Mouse (Mus musculus): Measurements from ENCODE around the gene Tefm. TPM values are rescaled to one million over a fixed set of nuclear protein-coding genes. Genes with fewer than 3 reads are reported as not detected.
"Not testable (repeated sequence)": the region's sequence is repeated elsewhere in the genome, so short reads cannot be mapped to it uniquely, and the experiment has no call there.

Tefm gene
- polyA plus RNA-seq, 1 experiment, result 39.9 TPM

DNA sequence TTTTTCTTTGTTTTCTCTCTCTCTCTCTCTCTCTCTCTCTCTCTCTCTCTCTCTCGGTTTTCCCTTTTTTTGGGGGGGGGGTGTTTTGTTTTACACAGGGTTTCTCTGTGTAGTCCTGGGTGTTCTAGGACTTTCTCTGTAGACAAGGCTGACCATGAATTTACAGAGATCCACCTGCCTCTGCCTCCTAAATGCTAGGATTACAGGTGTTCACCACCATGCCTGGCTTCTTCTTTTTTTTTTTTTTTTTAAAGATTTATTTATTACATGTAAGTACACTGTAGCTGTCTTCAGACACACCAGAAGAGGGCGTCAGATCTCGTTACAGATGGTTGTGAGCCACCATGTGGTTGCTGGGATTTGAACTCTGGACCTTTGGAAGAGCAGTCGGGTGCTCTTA, 7.0 kb upstream of the Tefm start:
- H3K27ac ChIP-seq (replicated peaks; ENCODE audit: low read depth, low read length); H3K4me1 ChIP-seq (ENCODE audit: control insufficient read depth, insufficient read depth, insufficient read length, low read length); H3K4me3 ChIP-seq (ENCODE audit: insufficient read depth, low read depth, low read length): not testable (repeated sequence)

- H3K4me3 ChIP-seq (ENCODE audit: insufficient read depth, low read depth, low read length), result no peak overlapping the region
- peaks cover 2% of the 10 kb centered on the region for H3K4me1 ChIP-seq (ENCODE audit: control insufficient read depth, insufficient read depth, insufficient read length, low read length)
- no peak overlapping the region for H3K27ac ChIP-seq (replicated peaks; ENCODE audit: low read depth, low read length)
These were observed 6.3 kb upstream of the Tefm start for GRCm38 (mm10) chr11:80148313-80148712.

- Histone ChIP-seq H3K4me1 (ENCODE audit: control insufficient read depth, insufficient read depth, insufficient read length, low read length) (peaks cover 2% of the 10 kb centered on the region), H3K27ac (replicated peaks; ENCODE audit: low read depth, low read length) (0 out of 2 replicates have a peak overlapping the region, but pooled peaks have one; percentile 28)
These were observed 5.8 kb upstream of the Tefm start for GRCm38 (mm10) chr11:80147748-80148147.

DNA sequence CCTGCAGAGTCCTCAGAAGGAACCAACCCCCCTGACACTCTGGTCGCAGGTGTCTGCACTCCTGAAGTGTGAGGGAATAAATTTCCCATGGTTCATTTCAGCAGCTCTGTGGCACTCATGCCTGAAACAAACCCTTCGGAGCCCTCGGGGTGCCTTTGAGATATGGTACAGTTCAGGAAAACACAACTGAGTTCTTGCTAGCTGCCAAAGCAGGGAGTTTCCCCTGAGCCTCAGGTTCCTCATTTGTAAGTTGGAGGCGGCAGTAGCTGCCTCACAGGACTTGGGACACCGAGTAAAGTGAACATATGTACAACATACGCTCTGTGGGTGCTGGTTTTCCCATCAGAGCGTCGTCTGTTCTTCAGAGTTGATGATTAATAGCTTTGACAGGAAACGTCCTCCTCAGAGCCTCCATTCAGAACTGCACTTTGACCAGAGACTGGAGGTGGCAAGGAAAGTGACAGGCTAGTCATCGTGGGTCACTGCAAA, 3.9 kb upstream of the Tefm start:
- peak overlapping the region; percentile 75 for H3K27ac ChIP-seq (replicated peaks; ENCODE audit: low read depth, low read length)
- H3K4me3 ChIP-seq (ENCODE audit: insufficient read depth, low read depth, low read length), result no peak overlapping the region
- H3K4me1 ChIP-seq (ENCODE audit: control insufficient read depth, insufficient read depth, insufficient read length, low read length), result peaks cover 2% of the 10 kb centered on the region

More at GRCm38 (mm10) chr11:80147748-80148147, 5.8 kb upstream of the Tefm start:
- H3K4me3 ChIP-seq (ENCODE audit: insufficient read depth, low read depth, low read length), result no peak overlapping the region

GRCm38 (mm10) chr11:80142872-80143271, 897 bp upstream of the Tefm start:
- Histone ChIP-seq H3K4me3 (ENCODE audit: insufficient read depth, low read depth, low read length) (no peak overlapping the region), H3K4me1 (ENCODE audit: control insufficient read depth, insufficient read depth, insufficient read length, low read length) (peaks cover 2% of the 10 kb centered on the region; the same call in 1 of the 2 replicates), H3K27ac (replicated peaks; ENCODE audit: low read depth, low read length) (no peak overlapping the region)

DNA sequence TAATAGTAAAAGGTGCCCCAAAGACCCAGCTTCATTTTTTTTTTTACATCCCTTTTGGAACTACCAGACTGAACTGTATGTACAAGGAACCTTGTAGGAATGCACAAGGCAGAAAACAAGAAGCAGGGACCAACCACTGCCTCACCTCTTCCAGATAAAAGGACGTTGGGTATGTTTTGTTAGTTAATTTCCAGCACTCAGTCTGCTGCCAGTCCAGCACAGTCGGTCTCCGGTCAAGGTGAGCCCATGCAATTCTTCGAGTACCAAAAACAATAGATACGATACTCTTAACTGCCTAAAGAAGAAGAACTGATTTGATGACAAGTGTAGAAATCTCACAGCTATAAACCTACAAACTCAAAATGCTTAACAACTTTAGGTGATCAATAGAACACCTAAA, 4.2 kb downstream of the Tefm start:
- no peak overlapping the region for H3K27ac ChIP-seq (replicated peaks; ENCODE audit: low read depth, low read length)
- H3K4me3 ChIP-seq (ENCODE audit: insufficient read depth, low read depth, low read length), result no peak overlapping the region
- H3K4me1 ChIP-seq (ENCODE audit: control insufficient read depth, insufficient read depth, insufficient read length, low read length), result no peaks in the 10 kb centered on the region

GRCm38 (mm10) chr11:80136786-80137185, 5.2 kb downstream of the Tefm start:
- Histone ChIP-seq H3K27ac (replicated peaks; ENCODE audit: low read depth, low read length) (no peak overlapping the region), H3K4me1 (ENCODE audit: control insufficient read depth, insufficient read depth, insufficient read length, low read length) (no peaks in the 10 kb centered on the region), H3K4me3 (ENCODE audit: insufficient read depth, low read depth, low read length) (no peak overlapping the region)

DNA sequence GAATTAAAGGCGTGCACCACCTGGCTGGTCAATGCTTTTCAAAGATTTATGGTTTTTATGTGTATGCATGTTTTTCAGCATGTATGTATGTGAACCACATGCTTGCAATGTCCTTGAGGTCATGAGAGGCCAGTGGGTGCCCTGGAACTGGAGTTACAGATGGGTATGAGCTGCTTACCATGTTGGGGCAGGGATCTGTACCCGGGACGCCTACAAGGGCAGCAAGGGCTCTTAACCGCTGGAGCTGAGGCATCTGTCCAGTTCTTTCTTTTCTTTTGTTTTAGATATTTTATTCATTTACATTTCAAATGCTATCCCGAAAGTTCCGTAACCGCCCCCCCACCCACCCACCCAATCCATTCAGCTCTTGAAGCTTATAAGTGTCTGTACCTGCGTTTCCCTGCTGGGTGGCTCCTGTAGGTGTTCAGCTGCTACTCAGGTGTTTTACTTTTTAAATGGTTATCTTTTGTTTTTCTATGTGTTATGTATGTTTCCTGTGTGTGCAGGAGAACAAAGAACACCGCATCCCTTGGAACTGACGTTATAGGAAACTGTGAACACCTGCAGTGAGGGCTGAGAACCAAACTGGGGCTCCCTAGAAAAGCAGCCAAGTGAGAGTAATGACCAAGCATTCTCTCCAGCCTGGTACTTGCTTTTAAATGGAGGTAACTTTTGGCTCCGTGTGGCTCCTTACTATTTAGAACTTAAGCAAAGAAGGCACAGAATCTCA, 5.9 kb downstream of the Tefm start:
- Histone ChIP-seq H3K4me1 (ENCODE audit: control insufficient read depth, insufficient read depth, insufficient read length, low read length) (no peaks in the 10 kb centered on the region), H3K4me3 (ENCODE audit: insufficient read depth, low read depth, low read length) (no peak overlapping the region), H3K27ac (replicated peaks; ENCODE audit: low read depth, low read length) (no peak overlapping the region)

DNA sequence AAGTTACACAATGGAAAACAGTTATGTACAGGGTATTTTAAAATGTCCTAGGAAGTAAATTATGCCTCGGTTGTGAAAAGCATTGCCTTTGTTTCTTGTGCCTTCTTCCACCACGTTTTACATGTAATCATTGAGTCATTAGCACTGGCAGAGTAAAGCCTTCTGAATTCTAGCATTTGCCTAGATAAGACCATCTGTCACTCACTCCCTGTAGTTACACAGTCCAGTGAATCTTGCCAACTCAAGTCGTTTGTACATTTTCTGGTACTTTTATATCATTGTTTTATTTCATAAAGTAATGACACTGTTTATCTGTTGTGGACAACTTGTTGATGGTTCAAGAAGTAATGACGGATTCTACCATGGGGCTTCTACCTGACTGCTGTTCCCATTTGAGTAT, 7.2 kb downstream of the Tefm start:
- Histone ChIP-seq H3K4me3 (ENCODE audit: insufficient read depth, low read depth, low read length) (no peak overlapping the region), H3K27ac (replicated peaks; ENCODE audit: low read depth, low read length) (no peak overlapping the region), H3K4me1 (ENCODE audit: control insufficient read depth, insufficient read depth, insufficient read length, low read length) (no peaks in the 10 kb centered on the region)

DNA sequence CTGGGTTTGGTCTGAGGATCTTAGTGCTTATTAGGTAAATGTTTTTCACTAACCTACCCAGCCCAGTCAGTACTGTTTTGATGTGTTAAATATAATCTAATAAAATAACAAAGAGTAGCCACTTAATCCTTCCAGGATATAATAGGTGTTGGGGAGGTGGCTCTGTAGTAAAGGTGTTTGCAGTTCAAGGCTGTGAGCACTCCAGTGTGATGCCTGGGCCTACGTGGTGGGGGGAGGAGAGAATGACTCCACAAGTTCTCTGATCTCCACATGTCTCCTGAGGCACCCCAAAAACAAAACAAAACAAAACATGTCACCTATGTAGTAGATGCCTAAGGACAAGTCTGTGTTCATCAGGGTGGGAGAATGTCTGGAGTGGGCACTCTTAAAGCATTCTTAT, 9.9 kb downstream of the Tefm start:
- Histone ChIP-seq H3K4me1 (ENCODE audit: control insufficient read depth, insufficient read depth, insufficient read length, low read length) (no peaks in the 10 kb centered on the region), H3K4me3 (ENCODE audit: insufficient read depth, low read depth, low read length) (no peak overlapping the region), H3K27ac (replicated peaks; ENCODE audit: low read depth, low read length) (no peak overlapping the region)

DNA sequence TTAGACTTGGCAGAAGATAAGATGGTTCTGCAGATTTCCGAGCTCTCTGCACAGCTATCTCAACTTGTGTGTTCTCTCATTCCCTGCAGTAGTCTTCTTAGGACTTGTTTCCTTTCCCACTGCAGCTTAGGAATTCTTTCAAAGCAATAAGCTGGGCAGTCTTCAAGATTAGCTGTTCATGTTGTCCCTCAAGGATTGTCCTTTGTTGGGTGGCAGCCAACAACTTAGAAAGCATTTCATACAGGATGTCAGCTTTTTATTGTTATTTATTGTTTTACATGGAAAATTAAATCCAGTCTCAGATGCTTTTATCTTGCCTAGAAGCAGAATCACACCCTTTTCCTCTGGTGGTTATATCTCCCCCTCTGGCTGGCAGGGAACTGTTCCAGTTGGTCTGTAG, 25.6 kb downstream of the Tefm start:
- H3K4me1 ChIP-seq (ENCODE audit: control insufficient read depth, insufficient read depth, insufficient read length, low read length), result no peaks in the 10 kb centered on the region
- no peak overlapping the region for H3K27ac ChIP-seq (replicated peaks; ENCODE audit: low read depth, low read length)
- H3K4me3 ChIP-seq (ENCODE audit: insufficient read depth, low read depth, low read length), result no peak overlapping the region

GRCm38 (mm10) chr11:80104407-80104806, 37.6 kb downstream of the Tefm start:
- Histone ChIP-seq H3K4me3 (ENCODE audit: insufficient read depth, low read depth, low read length) (no peak overlapping the region), H3K27ac (replicated peaks; ENCODE audit: low read depth, low read length) (no peak overlapping the region), H3K4me1 (ENCODE audit: control insufficient read depth, insufficient read depth, insufficient read length, low read length) (no peaks in the 10 kb centered on the region)

- H3K27ac ChIP-seq (replicated peaks; ENCODE audit: low read depth, low read length), result no peak overlapping the region
- no peak overlapping the region for H3K4me3 ChIP-seq (ENCODE audit: insufficient read depth, low read depth, low read length)
- no peaks in the 10 kb centered on the region for H3K4me1 ChIP-seq (ENCODE audit: control insufficient read depth, insufficient read depth, insufficient read length, low read length)
These were observed 40.7 kb downstream of the Tefm start for GRCm38 (mm10) chr11:80101298-80101697.

DNA sequence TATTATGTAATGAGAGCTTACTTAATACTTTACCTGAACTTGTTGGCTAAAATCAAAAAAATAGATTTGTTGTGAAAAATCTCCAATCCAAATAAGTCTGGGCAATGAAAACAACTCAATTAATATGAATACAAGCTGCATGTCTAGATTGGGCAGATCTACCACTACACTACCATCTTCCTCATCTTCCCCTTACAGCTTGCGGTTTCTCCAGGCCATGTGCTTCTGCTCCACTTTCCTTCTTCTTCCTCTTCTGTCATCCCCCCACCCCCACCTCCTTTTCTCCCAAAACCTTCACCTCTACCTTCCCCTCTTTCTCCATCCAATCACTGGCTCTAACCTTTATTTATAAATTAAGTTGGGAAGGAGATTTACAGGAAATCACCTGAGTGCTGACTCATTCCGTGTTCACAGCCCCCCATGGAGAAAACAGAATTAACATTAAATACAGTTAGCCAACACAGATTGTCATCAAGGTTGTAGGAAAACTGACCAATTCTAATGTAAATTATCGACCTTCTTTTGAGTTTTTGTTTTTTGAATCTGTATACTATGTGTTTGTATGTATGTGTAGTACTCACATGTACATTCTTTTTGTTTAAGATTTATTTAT, 43.4 kb downstream of the Tefm start:
- H3K27ac ChIP-seq (replicated peaks; ENCODE audit: low read depth, low read length), result no peak overlapping the region
- no peak overlapping the region for H3K4me3 ChIP-seq (ENCODE audit: insufficient read depth, low read depth, low read length)
- no peaks in the 10 kb centered on the region for H3K4me1 ChIP-seq (ENCODE audit: control insufficient read depth, insufficient read depth, insufficient read length, low read length)

GRCm38 (mm10) chr11:80090555-80091164, 51.3 kb downstream of the Tefm start:
- Histone ChIP-seq H3K4me1 (ENCODE audit: control insufficient read depth, insufficient read depth, insufficient read length, low read length) (peaks cover 3% of the 10 kb centered on the region; the same call in 1 of the 2 replicates), H3K27ac (replicated peaks; ENCODE audit: low read depth, low read length) (no peak overlapping the region), H3K4me3 (ENCODE audit: insufficient read depth, low read depth, low read length) (no peak overlapping the region)

All from brown adipose tissue, adult 24 weeks (tissue).